Mouse (Mus musculus) cerebellum, adult 2 months (tissue): ENCODE results near the gene Ssc5d. TPM values are rescaled to one million over a fixed set of nuclear protein-coding genes. Genes with fewer than 3 reads are reported as not detected.
A peak's percentile ranks its signal among the peaks of the same experiment; 100 is the strongest.

ENCODE experiments used
- DNase-seq, 2 experiments: peaks; one replicate each; pipeline ENCODE4 v3.0.0; 2021
- H3K27ac ChIP-seq: fragments of 200-500 bp; 2 replicates; pipeline ENCODE4 v1.5.1; 2012; ENCODE audit warnings: low read length, control low read depth, inconsistent platforms; ENCODE audit not compliant: insufficient read depth
- H3K27me3 ChIP-seq: fragments of 200-500 bp; 2 replicates; pipeline ENCODE4 v1.6.1; 2012; ENCODE audit warnings: inconsistent platforms, mild to moderate bottlenecking, low read length, moderate library complexity; ENCODE audit not compliant: control insufficient read depth, insufficient read depth
- H3K4me1 ChIP-seq: fragments of 200-500 bp; 2 replicates; pipeline ENCODE4 v1.6.1; 2011; ENCODE audit warnings: low read length; ENCODE audit not compliant: control insufficient read depth, insufficient read depth
- H3K4me3 ChIP-seq: fragments of 200-500 bp; replicated peaks from 2 replicates; pipeline ENCODE3; 2011; ENCODE audit warnings: mild to moderate bottlenecking, low read depth, low read length, control low read depth; ENCODE audit not compliant: insufficient read depth
- CTCF ChIP-seq: fragments of 200-500 bp; IDR thresholded peaks from 2 replicates; pipeline ENCODE4 v1.5.1; 2011; ENCODE audit warnings: low read depth, mild to moderate bottlenecking, control low read depth, low read length, moderate library complexity, borderline replicate concordance; ENCODE audit not compliant: insufficient read depth
- POLR2A ChIP-seq: fragments of 200-500 bp; IDR thresholded peaks from 2 replicates; pipeline ENCODE4 v1.6.1; 2011; ENCODE audit warnings: low read length, control low read depth, borderline replicate concordance; ENCODE audit not compliant: insufficient read depth
- WGBS: fragments of 180-500 bp; shearing (Covaris S2); methylation state at CpG from one replicate; pipeline ENCODE4 v1.1.7; 2018; 5-methylcytosine and 5-hydroxymethylcytosine counted together
- polyA plus RNA-seq: library from polyadenylated mRNA; depleted of rRNA; stranded (reverse); fragments of >200 nt; gene quantifications from 2 replicates; pipeline ENCODE4 v1.2.3, GENCODE M21; 2012

Ssc5d gene
- polyA plus RNA-seq, 1 experiment: 1.9 TPM

DNA sequence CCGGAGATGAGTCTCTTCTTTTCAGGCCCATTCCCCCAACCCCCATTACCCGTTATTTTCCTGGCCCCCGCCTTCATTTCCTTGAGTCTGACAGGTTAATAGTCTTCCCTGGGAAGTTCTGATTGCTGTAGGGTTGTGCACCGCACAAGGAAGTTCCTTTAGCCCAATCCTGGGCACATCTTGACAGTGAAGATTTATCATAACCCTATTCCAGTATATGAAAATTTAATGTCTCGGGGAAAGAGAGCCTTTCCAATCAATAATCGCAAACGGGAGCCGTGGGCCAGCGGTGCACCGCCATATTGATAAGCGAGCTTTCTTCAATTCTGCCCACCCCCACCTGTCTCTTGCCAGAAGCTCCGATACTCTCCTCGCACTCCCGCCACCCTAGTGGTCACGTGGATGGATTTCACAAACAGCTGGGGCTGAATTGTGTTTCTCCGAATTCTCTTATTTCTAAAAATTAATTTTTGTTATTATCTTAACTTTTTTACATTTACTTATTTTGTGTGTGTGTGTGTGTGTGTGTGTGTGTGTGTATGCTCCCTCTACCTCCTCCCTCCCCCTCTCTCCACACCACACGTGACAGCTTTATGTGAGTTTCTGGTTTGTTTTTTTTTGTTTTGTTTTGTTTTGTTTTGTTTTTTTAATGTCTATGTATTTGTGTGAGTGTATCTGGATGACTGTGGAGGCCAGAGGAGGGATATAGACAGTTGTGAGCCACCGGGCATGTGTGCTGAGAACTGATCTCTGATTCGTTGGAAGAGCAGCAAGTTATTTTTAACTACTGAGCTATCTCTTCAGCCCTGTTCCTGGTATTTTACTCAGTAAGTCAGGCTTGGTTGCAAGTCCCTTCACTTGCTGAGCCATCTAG is 25.7 kb upstream of the Ssc5d start:
- Histone ChIP-seq H3K27me3 (no peaks in the 10 kb centered on the region), H3K4me1 (no peaks in the 10 kb centered on the region; the same call in 1 of the 2 replicates), H3K4me3 (peak overlapping the region; percentile 52), H3K27ac (no peak overlapping the region)
- no peak for TF ChIP-seq CTCF
- TF ChIP-seq POLR2A: no peak
- no peak for DNase-seq
- WGBS: 5% methylated on average over 19 of the region's 19 CpGs

DNA sequence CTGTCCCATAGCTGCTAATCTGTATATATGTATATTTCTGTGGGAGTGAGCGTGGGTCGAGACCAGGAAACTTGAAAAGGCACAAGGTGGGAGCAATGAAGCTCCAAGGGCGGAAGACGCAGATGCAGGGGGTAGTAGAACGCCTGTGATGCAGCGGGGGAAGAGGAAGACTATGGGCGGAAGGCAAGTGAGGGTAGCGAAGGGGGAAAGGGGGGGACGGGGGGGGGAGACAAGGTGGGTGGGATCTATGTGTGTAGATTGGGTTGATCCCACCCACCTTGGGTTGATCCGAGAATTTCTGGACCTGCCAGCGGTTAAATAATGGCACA is 25.1 kb upstream of the Ssc5d start:
- 30% methylated on average over 11 of the region's 11 CpGs for WGBS
- TF ChIP-seq POLR2A: no peak
- no peak for TF ChIP-seq CTCF
- H3K4me1 ChIP-seq: no peaks in the 10 kb centered on the region; the same call in 1 of the 2 replicates
- no peak overlapping the region for H3K27ac ChIP-seq
- no peak overlapping the region for H3K4me3 ChIP-seq
- no peaks in the 10 kb centered on the region for H3K27me3 ChIP-seq
- DNase-seq: no peak

DNA sequence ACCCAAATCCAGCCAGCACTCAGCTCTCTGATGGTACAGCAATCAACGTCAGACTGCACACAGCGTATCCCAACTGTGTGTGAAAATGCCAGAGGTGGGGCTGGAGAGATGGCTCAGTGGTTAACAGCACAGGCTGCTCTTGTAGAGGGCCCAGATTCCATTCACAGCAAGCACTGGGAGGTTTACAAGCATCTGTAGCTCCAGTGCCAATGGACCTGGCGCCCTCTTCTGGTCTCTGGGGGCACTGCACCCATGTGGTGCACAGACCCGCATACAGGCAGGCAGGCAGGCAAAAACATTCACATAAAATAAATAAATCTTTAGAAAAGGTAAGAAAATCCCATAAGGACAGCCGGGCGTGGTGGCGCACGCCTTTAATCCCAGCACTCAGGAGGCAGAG is 24.4 kb upstream of the Ssc5d start:
- Histone ChIP-seq H3K27me3 (no peaks in the 10 kb centered on the region), H3K27ac (no peak overlapping the region), H3K4me3 (no peak overlapping the region), H3K4me1 (no peaks in the 10 kb centered on the region; the same call in 1 of the 2 replicates)
- TF ChIP-seq CTCF (peak; percentile 31; the same call in 1 of the 2 replicates), POLR2A (no peak)
- no peak for DNase-seq
- 58% methylated on average over 8 of the region's 8 CpGs for WGBS

- Histone ChIP-seq H3K27ac (no peak overlapping the region), H3K27me3 (no peaks in the 10 kb centered on the region), H3K4me3 (no peak overlapping the region), H3K4me1 (no peaks in the 10 kb centered on the region; the same call in 1 of the 2 replicates)
- 83% methylated on average over 9 of the region's 9 CpGs for WGBS
- DNase-seq: no peak
- TF ChIP-seq POLR2A (no peak), CTCF (no peak)
Observed at GRCm38 (mm10) chr7:4902404-4902803, 23.2 kb upstream of the Ssc5d start.

DNA sequence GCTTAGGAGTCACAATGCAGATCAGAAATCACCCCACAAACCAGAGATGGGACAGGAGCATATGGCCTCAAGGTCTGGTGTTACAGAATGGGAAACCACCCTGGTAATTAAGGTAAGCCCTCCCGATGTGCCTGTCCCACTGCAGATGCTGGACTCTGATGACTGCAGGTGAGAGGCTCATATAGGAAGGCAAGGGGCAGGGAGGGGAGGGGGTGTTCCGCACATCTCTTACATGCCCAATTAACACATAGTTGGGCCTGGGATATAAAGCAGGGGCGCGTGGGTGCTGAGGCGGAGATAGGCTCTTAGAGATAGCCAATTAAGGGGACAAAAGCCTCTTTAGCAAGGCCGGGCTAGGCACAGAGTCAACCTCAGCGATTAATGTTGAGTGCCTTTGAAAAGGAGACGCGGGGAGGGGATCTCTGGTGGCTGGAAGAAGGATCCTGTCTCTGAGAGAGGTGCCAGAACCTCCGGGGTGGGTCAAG is 19.1 kb upstream of the Ssc5d start, which contains the start of gene Gm36210:
Gene Gm36210 (minus strand): TSS at position 51 of the 485 bp plus-strand sequence.
- DNase-seq: no peak
- Histone ChIP-seq H3K4me1 (no peaks in the 10 kb centered on the region), H3K4me3 (no peak within 1 kb of the TSS), H3K27ac (no peak within 1 kb of the TSS), H3K27me3 (no peaks in the 10 kb centered on the region)
- TF ChIP-seq CTCF (no peak), POLR2A (no peak)
- 75% methylated on average over 10 of the region's 10 CpGs for WGBS

DNA sequence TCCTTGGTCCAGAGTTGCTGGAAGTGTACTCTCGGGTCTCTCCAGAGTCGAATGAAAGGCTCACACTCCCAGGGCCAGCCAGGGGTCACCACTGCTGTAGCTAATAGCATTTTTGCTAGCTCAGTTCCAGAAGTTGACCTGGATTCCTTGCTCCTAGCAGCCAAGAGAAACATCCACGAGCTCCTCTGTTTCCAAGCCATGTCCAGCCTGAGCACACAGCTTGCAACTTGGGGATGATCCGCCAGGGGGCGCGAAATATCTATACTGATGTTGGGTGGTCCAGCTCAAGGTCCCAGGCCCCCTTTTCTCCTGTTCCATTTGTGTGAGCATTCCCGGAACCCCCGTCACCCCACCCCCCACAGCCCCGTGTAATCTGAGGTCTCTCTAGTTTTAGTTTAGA is 14.0 kb upstream of the Ssc5d start:
- Histone ChIP-seq H3K4me1 (peaks cover under 1% of the 10 kb centered on the region; the same call in 1 of the 2 replicates), H3K27me3 (no peaks in the 10 kb centered on the region), H3K4me3 (no peak overlapping the region), H3K27ac (no peak overlapping the region)
- no peak for TF ChIP-seq POLR2A
- peak; percentile 56; the same call in 1 of the 2 replicates for TF ChIP-seq CTCF
- WGBS: 21% methylated on average over 9 of the region's 9 CpGs
- DNase-seq: peak; percentile 29 to 59

DNA sequence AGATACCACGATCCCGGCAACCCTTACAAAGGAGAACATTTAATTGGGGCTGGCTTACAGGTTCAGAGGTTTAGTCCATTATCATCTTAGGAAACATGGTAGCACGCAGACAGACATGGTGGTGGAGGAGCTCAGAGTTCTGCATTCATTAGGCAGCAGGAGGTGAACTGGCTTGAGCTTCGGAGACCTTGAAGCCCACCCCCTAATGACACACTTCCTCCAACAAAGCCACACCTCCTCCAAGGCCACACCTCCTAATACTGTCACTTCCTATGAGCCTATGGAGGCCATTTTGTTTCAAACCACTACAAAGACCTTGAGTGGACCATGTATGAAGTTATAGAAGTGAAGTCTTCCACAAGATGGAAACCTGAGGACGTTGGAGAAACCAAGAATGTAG is 13.3 kb upstream of the Ssc5d start:
- TF ChIP-seq POLR2A (no peak), CTCF (no peak)
- Histone ChIP-seq H3K4me1 (peaks cover 4% of the 10 kb centered on the region; the same call in 1 of the 2 replicates), H3K27ac (no peak overlapping the region), H3K4me3 (no peak overlapping the region), H3K27me3 (no peaks in the 10 kb centered on the region)
- no peak for DNase-seq
- WGBS: 60% methylated on average over 5 of the region's 5 CpGs
